Mouse (Mus musculus) spleen, postnatal 10 days (tissue): Measurements from ENCODE around the gene Map6.
"Not testable (repeated sequence)": the region's sequence is repeated elsewhere in the genome, so short reads cannot be mapped to it uniquely, and the experiment has no call there.

Source experiments
- DNase-seq, 2 experiments: peaks; one replicate each; pipeline ENCODE4 v3.0.0; 2021 to 2022; ENCODE audit warnings: low spot score in 2 of 2

Gene Map6

DNA sequence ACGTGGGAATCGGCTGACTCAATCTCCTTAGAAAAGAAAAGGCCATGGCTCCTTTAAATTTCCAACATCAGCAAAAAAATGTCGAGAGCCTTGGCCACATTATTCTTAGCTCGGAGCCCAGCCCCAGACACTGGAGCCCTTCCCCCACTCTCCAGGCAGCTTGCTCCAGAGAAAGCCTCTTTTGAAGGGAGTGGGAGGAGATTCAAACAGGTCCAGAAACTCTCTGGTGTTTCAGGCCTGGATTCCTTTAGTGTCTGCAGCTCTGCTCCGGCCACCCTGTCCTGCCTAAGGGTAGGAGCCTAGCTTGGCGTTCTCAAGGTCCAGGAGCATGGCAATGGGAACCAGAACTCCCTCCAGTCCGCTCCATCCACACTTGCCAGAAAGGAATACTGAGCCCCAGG, 88.5 kb downstream of the Map6 start:
- no peak for DNase-seq

DNA sequence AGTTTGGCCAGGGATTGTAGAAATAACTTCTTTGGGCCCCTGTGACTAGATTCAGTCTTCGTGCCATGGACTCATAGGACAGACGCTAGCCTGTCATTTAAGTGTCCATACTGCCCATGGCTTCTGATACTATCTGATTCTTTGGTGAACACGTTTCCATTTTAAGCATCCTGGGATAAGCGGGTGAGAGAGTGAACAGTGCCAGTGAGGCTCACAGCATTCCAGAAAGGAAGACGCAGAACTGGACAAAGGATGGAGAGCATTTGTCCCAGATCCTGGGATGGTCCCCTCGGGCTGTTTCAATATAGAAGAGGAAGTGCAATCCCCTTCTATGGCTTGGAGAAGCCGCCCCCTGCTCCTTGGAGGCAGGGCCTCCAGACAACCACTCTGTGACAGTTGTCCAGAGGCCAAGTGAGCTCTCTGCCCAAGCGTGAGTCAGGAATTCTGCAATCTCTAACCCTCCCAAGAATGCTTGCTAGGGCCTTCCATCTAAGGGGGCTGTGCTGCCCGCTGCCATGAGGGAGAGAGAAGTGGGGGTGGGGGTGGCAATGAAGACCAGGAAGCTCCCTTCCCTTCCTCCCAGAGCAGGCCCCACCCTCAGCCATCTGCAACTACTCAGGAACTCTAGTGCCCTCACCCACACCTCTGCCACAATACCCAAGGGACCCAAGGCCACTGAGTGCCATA, 89.1 kb downstream of the Map6 start:
- no peak for DNase-seq

DNA sequence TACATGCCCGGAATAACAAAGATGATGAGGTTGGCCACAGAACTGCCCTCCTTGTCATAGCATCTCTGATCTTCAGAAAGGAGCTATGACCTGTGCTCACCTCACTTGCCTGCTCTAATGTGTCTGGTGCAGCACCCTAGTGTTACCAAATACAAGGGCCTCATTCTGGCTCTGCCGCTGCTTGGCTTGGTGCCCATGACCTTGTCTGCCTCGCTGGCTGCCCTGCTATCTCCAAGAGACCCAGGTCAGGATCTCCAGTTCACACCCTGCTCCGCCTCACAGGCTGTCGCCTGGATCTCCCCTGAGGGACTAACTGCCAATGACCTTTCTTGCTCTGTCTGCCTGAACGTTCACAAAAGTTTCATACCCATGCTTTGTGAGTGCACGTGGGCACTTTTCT, 90.0 kb downstream of the Map6 start:
- no peak for DNase-seq

DNA sequence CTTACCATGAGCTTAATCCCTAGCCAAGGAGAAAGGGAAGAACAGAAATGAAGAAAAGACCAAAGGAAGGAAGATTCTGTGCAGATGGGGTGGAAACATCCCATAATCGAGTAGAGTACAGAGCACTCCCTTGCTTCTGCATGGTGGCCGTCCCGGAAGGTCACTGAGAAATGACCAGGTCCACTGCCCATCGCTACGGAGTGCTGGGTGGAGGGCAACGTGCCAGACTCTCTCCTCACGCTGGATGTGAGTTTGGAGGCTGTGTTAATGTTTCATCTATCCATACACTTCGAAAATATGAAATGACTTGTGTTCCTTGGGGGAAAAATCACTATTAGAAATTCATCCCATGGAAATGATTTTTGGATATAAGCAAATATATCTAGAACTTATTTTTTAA, 91.1 kb downstream of the Map6 start:
- no peak for DNase-seq

DNA sequence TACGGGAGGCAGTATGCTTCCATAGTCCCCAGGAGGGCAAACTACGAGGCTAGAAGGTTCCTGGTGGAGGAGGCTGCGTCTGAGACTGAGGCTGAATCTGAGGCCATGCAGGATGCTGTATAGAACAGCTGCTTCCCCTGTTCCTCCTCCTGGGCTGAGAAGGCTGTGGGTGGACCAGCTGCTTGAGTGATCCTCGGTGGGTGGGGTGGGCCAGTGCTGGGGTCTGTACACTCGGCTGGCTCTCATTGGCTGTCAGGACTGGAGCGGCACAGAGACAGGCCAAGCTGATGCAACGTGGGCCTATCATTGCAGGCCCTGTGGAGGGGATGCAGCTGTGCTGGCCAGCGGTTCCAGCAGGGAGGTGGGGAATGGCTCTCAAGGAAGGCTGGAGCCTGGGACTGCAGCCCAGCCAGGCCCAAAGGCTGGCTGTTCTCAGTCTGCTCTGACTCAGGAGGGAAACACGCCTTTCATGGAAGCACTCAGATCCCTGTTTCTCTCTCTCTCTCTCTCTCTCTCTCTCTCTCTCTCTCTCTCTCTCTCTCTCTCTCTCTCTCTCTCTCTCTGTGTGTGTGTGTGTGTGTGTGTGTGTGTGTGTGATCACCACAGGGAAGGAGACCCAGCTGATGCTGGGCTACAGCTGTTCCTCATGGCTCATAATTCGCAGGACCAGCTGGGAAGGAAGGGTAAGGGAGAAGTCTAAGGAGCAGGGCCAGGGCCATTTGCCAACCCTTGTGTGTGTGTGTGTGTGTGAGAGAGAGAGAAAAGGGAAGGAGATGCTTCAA, 93.0 kb downstream of the Map6 start:
- no peak for DNase-seq

DNA sequence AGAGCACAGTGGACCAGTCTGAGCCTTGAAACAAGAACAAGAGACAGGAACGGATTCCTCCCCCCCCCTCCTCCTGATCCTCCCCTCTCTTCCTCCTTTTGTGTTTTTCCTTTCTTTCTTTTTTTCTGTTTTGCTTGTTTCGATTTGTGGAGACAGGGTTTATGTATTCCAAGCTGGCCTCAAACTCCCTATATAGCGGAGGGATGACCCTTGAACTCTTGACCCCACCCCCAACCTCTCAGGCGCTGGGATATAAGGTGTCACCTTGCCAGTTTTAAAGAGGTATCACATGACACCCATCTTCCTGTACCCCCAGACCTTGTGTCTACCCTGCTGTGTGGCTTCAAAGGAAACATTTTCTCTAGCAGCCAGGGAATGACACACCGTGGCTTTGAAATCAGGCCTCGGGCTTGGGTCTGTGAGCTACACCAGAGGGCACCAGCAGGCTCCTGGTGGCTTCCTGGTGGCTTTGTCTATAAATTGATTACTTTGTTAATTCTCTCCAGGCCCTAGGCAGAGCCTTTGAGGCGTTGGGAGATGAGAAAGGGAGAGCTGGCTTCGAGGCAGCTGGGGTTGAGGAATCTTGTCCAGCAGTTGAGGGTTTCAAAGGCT, 93.7 kb downstream of the Map6 start:
- DNase-seq, result no peak

DNA sequence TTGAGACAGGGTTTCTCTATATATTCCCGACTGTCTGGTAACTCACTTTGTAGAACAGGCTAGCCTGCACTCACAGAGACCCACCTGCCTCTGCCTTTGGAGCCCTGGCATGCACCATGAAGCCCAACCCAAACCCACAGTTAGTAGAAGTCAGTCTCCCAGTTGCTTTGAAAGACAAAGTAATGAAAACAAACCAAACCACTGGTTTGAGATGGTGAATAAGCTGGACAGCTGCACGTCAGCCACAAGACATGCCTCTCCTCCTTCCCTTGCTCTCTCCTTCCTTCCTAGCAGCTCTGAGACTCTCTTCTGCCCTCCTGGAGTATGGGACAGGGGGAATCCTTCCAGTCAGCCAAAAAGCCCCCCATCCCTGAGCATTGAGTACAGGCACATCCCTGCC, 94.9 kb downstream of the Map6 start:
- no peak for DNase-seq

DNA sequence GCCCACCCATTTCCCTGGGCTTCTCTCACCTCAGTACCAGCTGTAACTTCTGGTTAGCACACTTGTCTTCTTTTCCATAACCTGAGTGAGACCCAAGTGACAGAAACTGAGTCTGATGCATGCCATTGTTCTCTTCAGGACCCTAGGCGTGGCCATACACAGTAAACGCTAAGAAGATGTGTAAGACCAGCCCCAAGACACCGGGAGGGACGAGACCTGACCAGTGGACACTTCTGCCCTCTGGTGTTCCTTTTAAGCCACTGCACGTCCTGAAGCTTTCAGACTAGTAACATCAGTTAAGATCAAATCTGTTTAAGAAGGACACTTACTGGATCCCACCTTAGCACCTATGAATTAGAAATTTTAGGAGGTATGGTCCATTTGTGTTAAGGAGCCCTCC, 97.8 kb downstream of the Map6 start:
- peak in 1 of 2 experiments; percentile 53 for DNase-seq

DNA sequence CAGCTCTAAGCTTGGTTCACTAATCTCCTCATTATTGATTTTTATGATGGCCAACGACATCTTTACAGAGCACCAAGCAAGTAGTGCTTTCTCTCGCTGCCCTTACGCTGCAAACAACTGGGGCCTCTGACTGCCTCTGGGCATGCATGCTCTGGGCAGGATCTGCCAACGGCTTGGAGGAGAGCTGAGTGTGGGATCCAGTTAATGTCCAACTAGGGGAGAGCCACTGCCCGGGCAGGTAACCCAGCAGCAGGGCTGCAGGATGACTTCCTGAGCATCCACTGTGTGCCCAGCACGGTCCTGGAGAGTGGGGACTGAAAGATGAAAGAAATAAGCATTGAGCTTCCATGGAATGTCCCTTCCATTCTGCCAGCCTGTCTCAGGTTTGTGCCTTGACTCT, 99.5 kb downstream of the Map6 start:
- DNase-seq, result no peak

DNA sequence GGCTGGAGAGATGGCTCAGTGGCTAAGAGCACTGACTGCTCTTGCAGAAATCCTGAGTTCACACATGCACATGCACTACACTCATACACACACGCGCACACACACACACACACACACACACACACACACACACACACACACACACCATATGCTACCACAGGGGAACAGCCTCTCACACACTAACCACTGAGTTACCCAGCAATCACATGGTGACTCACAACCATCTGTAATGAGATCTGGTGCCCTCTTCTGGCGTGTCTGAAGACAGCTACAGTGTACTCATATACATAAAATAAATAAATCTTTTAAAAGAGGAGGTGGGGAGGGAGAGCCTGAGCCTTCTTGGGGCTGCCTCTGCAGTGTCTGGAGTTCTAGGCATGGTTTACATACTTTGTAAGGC, 107.1 kb downstream of the Map6 start:
- not testable (repeated sequence) for DNase-seq

DNA sequence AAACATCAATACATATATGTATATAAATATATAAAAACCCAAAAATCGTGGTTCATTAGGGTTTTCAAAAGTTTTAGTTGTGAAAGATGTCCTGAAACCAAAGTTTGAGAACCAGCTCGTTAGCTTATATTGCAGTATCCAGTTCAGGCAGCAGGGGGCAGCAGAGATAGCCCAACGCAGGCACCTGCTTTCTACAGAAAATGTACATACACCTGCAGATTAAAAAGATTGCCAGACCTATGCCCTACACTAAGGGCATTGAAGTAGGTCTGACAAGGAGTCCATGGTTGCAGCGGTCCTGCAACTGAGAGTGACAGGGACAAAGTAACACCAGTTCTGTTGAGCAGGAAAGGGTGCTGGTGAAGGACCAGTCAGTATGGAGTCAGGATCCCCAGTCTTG, 108.2 kb downstream of the Map6 start:
- peak; percentile 78 to 88 for DNase-seq

DNA sequence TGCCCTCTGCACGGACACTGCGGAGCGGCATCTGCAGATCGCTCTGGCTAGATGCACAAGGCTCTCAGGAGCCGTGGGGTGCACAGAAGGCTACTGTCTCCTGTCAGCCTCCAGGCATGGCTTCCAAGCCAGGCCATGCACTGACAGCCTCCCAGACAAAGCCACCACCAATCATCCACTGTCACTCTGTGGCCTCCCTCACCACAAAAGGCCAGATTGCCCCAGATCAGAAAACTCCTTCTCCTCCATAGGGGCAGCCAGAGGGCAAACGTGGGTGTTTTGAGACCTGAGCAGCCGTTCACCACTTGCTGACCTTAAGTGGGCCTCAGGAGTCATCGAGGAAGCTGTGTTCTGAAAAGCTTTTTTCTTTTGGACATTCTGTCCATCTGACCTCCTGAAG, 111.6 kb downstream of the Map6 start:
- no peak for DNase-seq

DNA sequence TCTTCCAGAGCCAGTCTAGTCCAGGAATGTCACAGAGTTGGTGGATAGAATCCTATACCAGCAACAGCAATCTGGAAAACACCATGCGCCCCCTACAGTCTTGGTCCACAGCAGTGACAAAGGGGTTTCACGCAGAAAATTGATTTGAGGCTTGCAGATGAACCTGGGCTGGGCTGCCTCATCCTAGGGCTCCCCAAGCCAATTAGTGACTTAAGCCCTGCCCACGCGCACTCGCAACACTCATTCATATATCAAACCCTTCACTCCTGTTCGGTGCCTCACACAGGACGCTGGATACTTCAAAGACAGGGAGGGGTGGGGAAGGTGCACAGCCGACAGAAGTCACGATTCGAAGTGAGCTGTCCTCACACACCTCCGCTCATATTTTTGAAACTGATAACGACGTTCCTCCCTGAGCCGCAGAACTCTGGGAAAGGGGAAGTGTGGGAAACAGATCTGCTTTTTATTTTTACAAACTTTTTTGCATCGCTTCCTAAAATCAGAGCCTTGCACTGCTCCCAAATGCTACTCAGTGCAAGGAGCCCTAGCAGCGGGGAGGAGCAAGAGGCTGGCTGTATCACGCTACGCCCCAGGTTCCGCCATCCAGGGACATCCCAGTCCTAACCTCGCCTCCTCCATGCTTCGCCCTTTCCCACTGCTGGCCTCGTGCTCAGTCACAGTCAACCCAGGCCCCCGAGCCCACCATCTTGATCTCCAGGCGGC, 113.4 kb downstream of the Map6 start:
- peak in 1 of 2 experiments; percentile 30 for DNase-seq

DNA sequence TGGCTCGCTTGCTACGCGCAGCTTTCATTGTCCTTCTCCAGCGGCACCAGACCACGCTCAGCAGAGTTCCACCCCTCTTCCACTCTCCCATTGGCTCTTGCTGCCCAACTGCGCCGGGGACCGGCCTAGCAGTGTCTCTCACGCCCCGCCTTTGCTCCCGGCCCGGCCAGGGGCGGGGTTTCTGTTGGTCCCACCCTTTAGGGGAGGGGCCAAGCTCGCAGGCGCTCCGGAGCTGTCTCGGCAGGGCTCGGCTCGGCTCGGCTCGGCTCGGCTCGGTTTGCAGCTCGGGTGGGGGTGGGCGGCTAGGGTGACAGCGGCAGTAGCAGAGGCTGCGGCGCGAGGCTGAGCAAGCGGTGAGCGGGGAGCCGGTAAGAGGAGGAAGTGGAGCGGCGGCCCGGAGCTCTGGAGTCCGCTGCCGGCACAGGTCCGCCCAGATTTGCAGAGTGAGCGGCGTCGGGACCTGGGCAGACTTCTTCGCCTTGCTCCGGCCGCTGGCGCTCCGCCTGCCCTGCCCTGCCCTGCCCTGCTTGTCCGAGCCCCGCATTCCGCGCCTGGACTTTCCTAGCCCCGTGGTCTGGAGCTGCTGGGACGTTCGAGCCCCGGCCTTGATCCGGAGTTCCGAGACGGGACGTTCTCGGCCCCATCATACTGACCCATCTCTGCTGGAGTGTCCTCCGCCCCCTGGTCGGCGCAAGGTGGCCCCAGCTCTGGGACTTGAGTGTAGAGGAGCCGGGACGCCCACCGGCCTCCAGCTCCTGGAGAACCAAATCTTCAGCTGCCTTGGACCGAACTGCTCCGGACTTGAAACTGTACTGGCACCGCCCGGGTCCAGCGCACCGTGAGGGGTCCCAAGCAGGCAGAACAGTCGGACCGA, 114.2 kb downstream of the Map6 start, which contains the start of gene Gdpd5:
Gdpd5 (plus strand) TSS at position 201 of the 874 bp plus-strand sequence.
- DNase-seq, result peak; percentile 94 to 97

DNA sequence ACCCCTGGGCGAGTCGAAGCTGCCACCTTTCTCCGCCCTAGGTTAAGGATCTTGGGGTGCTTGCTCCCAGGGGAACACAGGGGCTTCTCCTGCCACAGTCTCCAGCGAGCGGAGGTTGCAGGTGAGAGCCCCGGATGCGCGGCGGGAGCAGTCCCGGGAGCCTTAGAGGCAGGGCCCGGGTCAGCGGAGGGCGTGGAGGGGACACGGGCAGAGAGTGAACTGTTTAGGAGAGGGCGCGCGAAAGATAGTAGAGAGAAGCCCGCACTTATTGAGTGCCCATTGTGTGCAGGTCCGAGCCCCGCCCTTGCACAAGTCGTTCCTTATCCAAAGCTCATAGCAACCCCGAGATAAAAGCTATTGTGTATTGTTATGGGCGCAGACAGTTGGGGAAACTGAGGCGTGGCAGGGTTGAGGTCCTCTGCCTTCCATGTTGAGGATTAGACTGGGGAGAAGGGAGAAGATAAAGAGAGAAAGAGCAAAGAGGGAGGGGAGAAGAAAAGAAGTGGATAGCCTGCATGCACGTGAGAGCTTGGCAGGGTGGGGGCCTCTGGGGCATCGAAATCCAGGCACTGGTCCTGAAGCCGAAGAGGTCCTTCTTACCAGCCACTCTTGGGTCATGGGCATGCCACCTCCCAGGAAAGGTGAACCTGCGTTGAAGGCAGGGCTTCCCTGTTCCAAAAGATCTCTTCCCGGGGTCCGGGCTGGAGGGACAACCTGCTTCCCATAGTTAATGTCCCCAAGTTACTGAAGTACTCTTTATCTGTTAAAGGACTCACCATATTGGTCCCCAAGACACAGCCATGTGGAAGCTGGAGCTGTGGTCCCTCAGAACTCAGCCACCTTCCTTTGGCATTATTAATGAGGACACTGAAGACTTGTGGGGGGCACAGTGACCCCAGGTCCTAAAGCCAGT, 115.1 kb downstream of the Map6 start:
- DNase-seq, result peak in 1 of 2 experiments; percentile 23

DNA sequence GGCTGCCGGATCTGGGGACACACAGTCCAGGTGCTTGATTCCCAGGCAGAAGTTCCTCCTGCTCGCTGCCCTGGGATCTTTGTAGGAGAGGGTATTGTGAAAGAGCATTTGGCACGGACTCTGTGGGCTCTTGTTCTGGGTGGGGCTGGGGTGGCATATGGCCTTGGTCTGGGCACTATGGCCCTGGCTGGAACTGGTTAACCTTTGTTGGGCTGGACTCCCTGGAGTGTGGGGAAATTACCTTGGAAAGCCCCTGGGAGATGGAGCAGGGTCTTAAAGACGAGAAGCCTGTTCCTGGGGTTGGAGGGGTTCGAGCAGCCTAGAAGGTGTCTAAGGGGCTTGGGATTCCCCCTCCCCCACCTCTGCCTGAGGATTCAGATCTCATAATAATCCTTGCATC, 116.0 kb downstream of the Map6 start:
- DNase-seq, result no peak

DNA sequence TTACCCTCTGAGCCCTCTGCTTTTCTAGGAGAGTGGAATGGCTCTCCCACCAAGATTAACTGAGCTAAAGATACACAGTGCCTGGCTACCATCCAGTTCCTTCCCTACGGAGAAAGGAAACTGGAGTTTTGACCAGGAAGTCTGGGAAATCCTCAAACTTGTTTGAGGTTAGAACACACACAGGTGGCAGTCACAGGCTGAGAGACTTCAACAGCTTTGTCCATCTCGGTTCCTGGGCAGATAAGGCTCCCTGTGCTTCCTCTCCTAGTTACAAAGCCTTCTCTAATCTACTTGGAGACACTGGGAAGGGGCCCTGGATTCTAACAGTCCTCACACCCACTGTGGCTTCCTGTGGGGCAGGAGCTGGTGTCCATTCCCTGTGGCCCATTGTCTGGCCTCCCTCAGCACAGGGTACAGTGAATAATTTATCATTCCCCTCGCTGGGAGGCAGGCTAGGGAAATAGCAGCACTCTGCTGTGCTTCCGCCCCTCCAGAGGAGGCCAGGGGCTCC, 116.9 kb downstream of the Map6 start:
- no peak for DNase-seq

DNA sequence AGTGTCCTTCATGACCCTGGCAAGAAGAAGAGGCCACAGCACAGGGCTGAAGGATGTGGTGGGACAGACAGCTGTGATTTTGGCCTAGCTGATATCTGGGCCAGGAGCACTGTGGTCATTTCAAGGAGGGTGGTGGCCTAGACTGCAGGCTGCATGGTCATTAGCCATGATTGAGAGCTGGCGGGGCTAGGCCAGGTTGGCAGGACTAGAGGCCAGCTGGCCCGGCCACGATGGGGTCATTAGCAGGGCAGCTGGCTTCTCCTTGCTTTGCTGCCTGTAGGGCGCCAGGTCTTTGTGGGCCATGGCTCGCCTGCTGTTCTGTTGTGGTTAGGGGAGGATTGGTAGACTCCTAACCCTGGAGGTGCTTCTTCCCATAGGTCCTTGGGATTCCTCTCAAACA, 118.8 kb downstream of the Map6 start:
- no peak for DNase-seq
